In the genomic region with DNA sequence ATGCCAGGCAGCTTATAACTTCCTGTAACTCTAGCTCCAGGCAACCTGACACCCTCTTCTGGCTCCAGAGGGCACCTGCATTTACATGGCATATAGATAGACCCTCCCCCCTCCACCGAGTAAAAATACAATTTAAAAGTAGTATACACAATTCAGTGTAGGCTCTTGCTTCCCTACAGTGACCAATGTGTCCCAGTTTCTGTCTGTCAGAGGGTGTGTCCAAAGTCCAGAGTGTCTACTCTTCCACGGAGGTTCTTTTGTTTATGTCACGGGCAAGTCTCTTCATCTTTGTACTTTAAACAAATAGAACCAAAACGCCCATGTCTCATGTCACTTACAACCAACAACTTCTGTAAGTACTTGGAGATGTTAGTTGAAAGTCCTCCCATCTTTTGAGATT, we compare ENCODE assay signal across 23 mouse cellular contexts.
A peak's percentile ranks its signal among the peaks of the same experiment; 100 is the strongest.
DNase-seq lines count a peak whose midpoint lies in the region; ATAC-seq and TF ChIP-seq lines count a peak whose summit lies in the region.
"Had no signal": no experiment of that assay in that cellular context is flagged by ENCODE, and none has a peak within 500 bp of the region (broad histone marks: within the 10 kb centered on the region; RNA-seq: fewer than 3 reads in every experiment).

No protein-coding gene starts in this region.

- H3K9ac ChIP-seq in kidney, postnatal 0 days (ENCODE audit: low read depth, low read length) = no peak overlapping the region
- no peak overlapping the region for H3K9ac ChIP-seq in intestine, embryonic 16.5 days (ENCODE audit: low read depth, low read length)
- H3K9ac ChIP-seq: heart, embryonic 15.5 days; hindbrain, embryonic 14.5 days had no signal

- WGBS in kidney, postnatal 0 days = 51% methylated on average over 4 of the region's 4 CpGs
- 36% methylated on average over 4 of the region's 4 CpGs for WGBS in intestine, embryonic 16.5 days

- no peak for TF ChIP-seq CTCF in kidney, postnatal 0 days (IDR thresholded peaks at IDR 0.05; ENCODE audit: low read depth)

- H3K9me3 ChIP-seq in kidney, postnatal 0 days (replicated peaks; ENCODE audit: low read length) = no peaks in the 10 kb centered on the region
- H3K9me3 ChIP-seq in intestine, embryonic 16.5 days (ENCODE audit: control insufficient read depth, low read length) = no peaks in the 10 kb centered on the region
- H3K9me3 ChIP-seq: embryonic facial prominence, embryonic 10.5 days; G1E; heart, embryonic 15.5 days; hindbrain, embryonic 10.5 days had no signal

- H3K4me3 ChIP-seq in kidney, postnatal 0 days (replicated peaks; ENCODE audit: low read depth, low read length) = no peak overlapping the region
- H3K4me3 ChIP-seq in intestine, embryonic 16.5 days (ENCODE audit: low read length) = no peak overlapping the region
- H3K4me3 ChIP-seq: embryonic facial prominence, embryonic 10.5 days; heart, adult 2 months; heart, embryonic 15.5 days; hindbrain, embryonic 10.5 days had no signal

- ATAC-seq in kidney, postnatal 0 days (replicated peaks; ENCODE audit: low FRiP score, low read depth) = no peak
- ATAC-seq in intestine, embryonic 16.5 days = peak; percentile 48; the same call in 1 of the 2 replicates
- ATAC-seq: CD4-positive, CD25-positive, alpha-beta regulatory T cell, adult 4 months; forebrain, embryonic 14.5 days had no signal

- H3K36me3 ChIP-seq in kidney, postnatal 0 days (ENCODE audit: insufficient read depth, low read length) = no peaks in the 10 kb centered on the region
- no peaks in the 10 kb centered on the region for H3K36me3 ChIP-seq in intestine, embryonic 16.5 days (ENCODE audit: control insufficient read depth, insufficient read depth, low read length)
- H3K36me3 ChIP-seq: embryonic facial prominence, embryonic 10.5 days; G1E; heart, embryonic 15.5 days; hindbrain, embryonic 10.5 days had no signal

- H3K4me1 ChIP-seq in kidney, postnatal 0 days (replicated peaks; ENCODE audit: insufficient read depth, low read length) = peaks cover 9% of the 10 kb centered on the region; the same call in 1 of the 2 replicates
- peaks cover 17% of the 10 kb centered on the region; the same call in 1 of the 2 replicates for H3K4me1 ChIP-seq in intestine, embryonic 16.5 days (ENCODE audit: control insufficient read depth, insufficient read depth, low read length)

- no peak overlapping the region for H3K4me2 ChIP-seq in kidney, postnatal 0 days (ENCODE audit: low read length)
- no peak overlapping the region for H3K4me2 ChIP-seq in intestine, embryonic 16.5 days (ENCODE audit: low read depth, low read length)
- H3K4me2 ChIP-seq: heart, embryonic 11.5 days; heart, embryonic 15.5 days; hindbrain, embryonic 14.5 days had no signal

- H3K27ac ChIP-seq in kidney, postnatal 0 days = no peak overlapping the region
- H3K27ac ChIP-seq in intestine, embryonic 16.5 days (ENCODE audit: low read length) = no peak overlapping the region
- H3K27ac ChIP-seq: embryonic facial prominence, embryonic 10.5 days; heart, adult 2 months; heart, embryonic 15.5 days; hindbrain, embryonic 10.5 days; hindbrain, embryonic 14.5 days had no signal

- 0 out of 2 replicates have a peak, but pooled peaks cover 6% of the 10 kb centered on the region for H3K27me3 ChIP-seq in kidney, postnatal 0 days (ENCODE audit: insufficient read depth, low read length)
- no peaks in the 10 kb centered on the region for H3K27me3 ChIP-seq in intestine, embryonic 16.5 days (replicated peaks; ENCODE audit: control insufficient read depth, insufficient read depth, low read length)
- H3K27me3 ChIP-seq: heart, embryonic 15.5 days had no signal

- peak; percentile 9 for DNase-seq in kidney, postnatal 0 days (ENCODE audit: low spot score)
- DNase-seq in kidney, adult 11 months = no peak
- peak; percentile 23 for DNase-seq in lung, postnatal 36 days
- no peak for DNase-seq in lung, postnatal 10 days
- no peak for DNase-seq in left cerebral cortex, adult 8-10 months (ENCODE audit: low spot score in 2 of 2)
- no peak for DNase-seq in gastrocnemius, adult 18-20 months (ENCODE audit: low spot score)
- DNase-seq: adrenal gland, adult 8-10 months; adrenal gland, postnatal 36 days; B cell, adult 2 months; cerebellum, adult 2 months; cerebellum, postnatal 10 days; gastrocnemius, postnatal 10 days; heart, adult 2 months; heart, postnatal 14 days had no signal

Comparison
In these comparisons a context has a peak if more than half of its experiments do, and no peak if none do; other contexts are left out.
1. DNase-seq: peak in kidney, postnatal 0 days (single experiment) and lung, postnatal 36 days (single experiment); none in kidney, adult 11 months (single experiment), lung, postnatal 10 days (single experiment), left cerebral cortex, adult 8-10 months (0 of 2) and gastrocnemius, adult 18-20 months (single experiment).